Mouse (Mus musculus) C3H10T1/2 (cell line): Measurements from ENCODE around the gene Tagln. TPM values are rescaled to one million over a fixed set of nuclear protein-coding genes. Genes with fewer than 3 reads are reported as not detected.

Source experiments
- polyA plus RNA-seq, 2 experiments: library from polyadenylated mRNA; unstranded; fragments of >200 nt; fragmentation: generic; extraction: Trizol; gene quantifications; one replicate each; pipeline ENCODE4 v1.2.1; 2012; ENCODE audit warnings: missing spikeins in 2 of 2

Tagln gene
- polyA plus RNA-seq = 1 to 10 TPM in 1 of 2 experiments, under 1 TPM in 1; 0.84 to 1.5 TPM

DNA sequence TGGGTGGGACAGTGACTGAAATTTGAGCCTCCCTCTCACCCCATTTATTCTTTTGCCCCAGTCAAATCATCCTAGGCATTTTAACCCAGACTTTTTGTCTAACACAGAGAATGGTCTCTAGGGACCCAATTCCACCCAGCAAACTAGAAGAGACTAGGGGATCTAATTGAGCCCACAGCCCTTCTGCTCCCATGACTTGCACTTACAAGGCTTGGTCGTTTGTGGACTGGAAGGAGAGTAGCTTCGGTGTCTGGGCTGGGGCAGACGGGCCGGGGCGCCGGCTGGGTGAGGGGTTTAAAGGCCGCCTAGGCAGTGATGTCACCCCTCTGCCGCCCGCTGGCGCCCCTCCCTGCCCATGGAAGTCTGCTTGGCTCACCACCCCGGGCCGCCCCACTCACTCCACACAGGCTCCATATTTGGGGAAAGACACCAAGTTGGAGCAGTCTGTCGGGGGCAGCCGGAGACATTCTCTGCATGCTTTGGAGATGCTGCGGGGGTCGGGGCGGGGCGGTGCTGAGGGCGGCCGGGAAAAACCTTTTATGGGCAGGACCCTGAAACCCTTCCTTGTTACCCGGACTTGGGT is at the start of gene Tagln:
Gene Tagln (minus strand): TSS at position 431 of the 583 bp plus-strand sequence.

DNA sequence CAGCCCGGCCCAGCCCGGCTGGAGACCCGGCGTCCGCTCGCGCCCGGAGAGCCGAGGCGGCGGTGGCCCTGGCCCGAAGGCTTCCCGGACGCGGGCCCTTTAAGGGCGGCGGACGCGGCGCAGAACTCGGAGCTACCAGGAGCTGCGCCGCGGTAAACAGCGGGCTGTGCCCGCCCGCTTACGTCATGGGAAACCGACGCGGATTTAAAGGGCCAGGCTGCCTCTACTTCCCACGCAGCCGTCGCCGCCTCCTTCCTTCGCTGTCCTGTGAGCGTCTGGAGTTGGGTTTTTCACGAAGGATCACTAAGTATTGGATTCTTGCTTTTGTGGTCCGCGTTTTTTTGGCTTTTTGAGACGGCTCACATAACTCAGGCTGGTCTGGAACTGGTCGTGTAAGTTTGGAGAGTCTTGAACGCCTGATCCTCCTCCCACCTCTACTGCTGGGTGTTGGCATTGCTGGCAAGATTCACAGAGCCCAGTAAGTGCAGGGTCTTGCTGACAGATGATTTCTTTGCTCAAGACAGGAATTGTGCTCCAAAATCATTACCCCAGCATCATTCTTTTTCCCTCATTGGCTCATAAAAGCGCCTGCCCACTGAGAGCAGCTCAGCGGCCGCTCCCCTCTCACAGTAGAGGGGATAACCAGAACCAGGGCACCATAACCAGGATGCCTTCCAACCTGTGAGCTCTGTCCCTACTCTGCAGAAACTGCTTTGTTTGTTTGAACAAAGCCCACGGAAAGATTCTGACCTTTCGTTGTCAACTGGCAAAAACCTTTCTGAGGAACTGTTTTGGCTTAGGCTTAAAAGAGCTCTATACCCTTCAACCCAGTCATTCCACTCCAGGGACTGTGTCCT is 19.5 kb upstream of the Tagln start, which contains the start of gene Sidt2:
Gene Sidt2 (minus strand): TSS at position 152 of the 857 bp plus-strand sequence.

DNA sequence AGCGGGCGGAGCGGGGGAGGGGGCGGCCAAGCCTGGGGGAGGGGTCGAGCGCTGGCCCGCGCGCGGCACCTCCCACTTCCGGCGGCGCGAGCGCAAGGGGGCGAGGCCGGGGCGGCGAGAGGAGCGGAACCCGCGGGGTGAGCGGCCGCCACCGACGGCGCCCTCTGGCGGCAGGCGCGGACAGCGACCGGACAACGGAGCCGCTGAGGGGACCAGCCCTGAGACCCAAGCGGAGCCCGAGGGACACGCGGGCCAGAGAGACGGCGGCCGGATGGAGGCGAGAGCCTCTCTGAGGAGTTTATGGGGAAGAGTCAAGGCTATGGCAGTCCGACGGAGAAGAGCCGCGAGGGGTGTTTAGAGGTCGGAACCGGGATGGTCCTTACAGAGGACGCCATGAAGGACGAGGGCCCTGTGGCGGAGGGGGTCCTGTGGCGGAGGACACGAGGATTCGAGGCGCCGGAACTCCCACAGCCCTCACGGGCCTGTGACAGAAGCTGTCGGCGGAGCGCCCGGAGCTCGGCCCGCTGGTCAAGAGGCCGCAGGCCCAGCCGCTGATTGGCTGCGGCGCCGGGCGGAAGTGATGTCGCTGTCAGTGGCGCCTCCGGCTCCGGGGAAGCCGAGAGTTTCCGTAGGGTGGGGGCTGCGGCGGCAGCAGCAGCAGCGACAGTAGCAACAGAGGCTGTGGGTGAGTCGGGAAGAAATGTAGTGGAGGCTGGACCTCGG is 29.3 kb downstream of the Tagln start, which contains the start of the genes Pcsk7 and Rnf214:
Gene Pcsk7 (plus strand): TSS at position 143 of the 723 bp plus-strand sequence.
Gene Rnf214 (minus strand): TSS at position 557 of the 723 bp plus-strand sequence.

Other genes with a start within 250 kb of the Tagln start
- gene Cep164, start 107.4 kb downstream of the Tagln start, polyA plus RNA-seq = 10 to 100 TPM in 1 of 2 experiments, 1 to 10 TPM in 1; 5.7 to 17.3 TPM
- gene Bace1, start 97.5 kb downstream of the Tagln start, polyA plus RNA-seq = 10 to 100 TPM in 1 of 2 experiments, 1 to 10 TPM in 1; 1.8 to 23.1 TPM
- gene Pcsk7, start 29.6 kb downstream of the Tagln start, polyA plus RNA-seq = 10 to 100 TPM in 1 of 2 experiments, 1 to 10 TPM in 1; 4.2 to 12.2 TPM
- gene Rnf214, start 29.1 kb downstream of the Tagln start, polyA plus RNA-seq = 10 to 100 TPM in 1 of 2 experiments, 1 to 10 TPM in 1; 2.1 to 12.7 TPM
- 10 to 100 TPM; 18.3 to 43.8 TPM for gene Sidt2, start 19.2 kb upstream of the Tagln start, polyA plus RNA-seq
- gene Pafah1b2, start 76.6 kb upstream of the Tagln start, polyA plus RNA-seq = 10 to 100 TPM in 1 of 2 experiments, 1 to 10 TPM in 1; 8.9 to 38.0 TPM
- 10 to 100 TPM; 25.2 to 28.0 TPM for gene Sik3, start 76.8 kb upstream of the Tagln start, polyA plus RNA-seq